Mouse (Mus musculus): Measurements from ENCODE around the gene Bcl6.

- no peak for TF ChIP-seq CTCF (IDR thresholded peaks at IDR 0.05; ENCODE audit: insufficient read depth, low read length)
- no peak for TF ChIP-seq POLR2A (IDR thresholded peaks at IDR 0.05; ENCODE audit: borderline replicate concordance, extremely low read depth, low read depth, low read length)
Observed at GRCm38 (mm10) chr16:23952101-23952727, 36.4 kb downstream of the Bcl6 start.
